Mouse (Mus musculus) liver, postnatal 0 days (tissue): ENCODE data around the gene Mrps36.
A peak's percentile ranks its signal among the peaks of the same experiment; 100 is the strongest.

Experiments
- CTCF ChIP-seq: sonication (generic); IDR thresholded peaks from 2 replicates; pipeline ENCODE4 v1.5.1; 2016; ENCODE audit warnings: antibody characterized with exemption, low read depth
- EP300 ChIP-seq: IDR thresholded peaks from 2 replicates; pipeline ENCODE4 v1.6.1; 2016; ENCODE audit warnings: antibody characterized with exemption, low read depth, mild to moderate bottlenecking

DNA sequence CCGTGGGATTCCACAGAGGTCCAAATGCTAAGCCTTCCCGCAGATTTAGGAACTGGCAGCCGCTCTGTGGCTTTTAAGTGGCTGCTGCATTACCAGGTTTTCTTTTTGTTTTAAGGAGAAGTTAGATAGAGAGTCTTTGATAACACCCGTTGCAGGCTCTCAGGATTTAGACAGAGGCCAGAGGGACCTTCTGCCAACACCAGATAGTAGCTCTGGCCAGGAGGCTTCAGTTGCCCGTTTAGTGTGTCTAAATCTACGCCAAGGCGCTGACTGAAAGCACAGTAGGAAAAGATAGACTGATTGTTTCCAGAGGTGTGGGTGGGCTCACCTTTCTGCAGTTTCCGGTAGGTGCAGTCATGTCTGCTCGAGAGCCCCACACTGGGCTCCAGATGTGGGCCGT lies 19.3 kb downstream of the Mrps36 start:
- TF ChIP-seq CTCF (no peak), EP300 (peak; percentile 75)
